Mouse (Mus musculus): Measurements from ENCODE around the gene Slc23a2.

- TF ChIP-seq CTCF (IDR thresholded peaks at IDR 0.05; ENCODE audit: low read depth) (no peak), EP300 (IDR thresholded peaks at IDR 0.05; ENCODE audit: low read depth) (no peak)
These were observed 24.2 kb upstream of the Slc23a2 start for GRCm38 (mm10) chr2:132169150-132169549.

All from liver, embryonic 14.5 days (tissue).